Mouse (Mus musculus) limb, embryonic 12.5 days (tissue): ENCODE results near the gene Amn. TPM values are rescaled to one million over a fixed set of nuclear protein-coding genes. Genes with fewer than 3 reads are reported as not detected.

Experiments used
- ATAC-seq: fragments of 200-750 bp; cut with Nextera tagmentation; 2 replicates; pipeline ENCODE4 v1.8.0; 2017; ENCODE audit warnings: low read depth, moderate TSS enrichment; ENCODE audit not compliant: insufficient number of reproducible peaks, insufficient read depth, low FRiP score, low TSS enrichment
- H3K27ac ChIP-seq: fragments of 300-500 bp; sonication (generic); 2 replicates; pipeline ENCODE4 v1.5.1; 2016; ENCODE audit warnings: mild to moderate bottlenecking, moderate library complexity
- H3K27me3 ChIP-seq: fragments of 300-500 bp; sonication (generic); 2 replicates; pipeline ENCODE4 v1.6.1; 2016; ENCODE audit warnings: mild to moderate bottlenecking, moderate library complexity
- H3K36me3 ChIP-seq: fragments of 300-500 bp; sonication (generic); 2 replicates; pipeline ENCODE4 v1.6.1; 2016; ENCODE audit warnings: mild to moderate bottlenecking, moderate library complexity
- H3K4me1 ChIP-seq: fragments of 300-500 bp; sonication (generic); replicated peaks from 2 replicates; pipeline ENCODE4 v1.6.1; 2016
- H3K4me2 ChIP-seq: fragments of 300-500 bp; sonication (generic); 2 replicates; pipeline ENCODE4 v1.6.1; 2016; ENCODE audit warnings: mild to moderate bottlenecking, moderate library complexity
- H3K4me3 ChIP-seq: fragments of 300-500 bp; sonication (generic); replicated peaks from 2 replicates; pipeline ENCODE4 v1.5.1; 2016; ENCODE audit warnings: mild to moderate bottlenecking
- H3K9ac ChIP-seq: fragments of 300-500 bp; sonication (generic); replicated peaks from 2 replicates; pipeline ENCODE4 v1.6.1; 2016; ENCODE audit warnings: mild to moderate bottlenecking, moderate library complexity
- H3K9me3 ChIP-seq: fragments of 300-500 bp; sonication (generic); 2 replicates; pipeline ENCODE4 v1.6.1; 2016; ENCODE audit warnings: mild to moderate bottlenecking, moderate library complexity
- WGBS: fragments of 180-500 bp; shearing (Covaris S2); methylation state at CpG from one replicate; pipeline ENCODE4 v1.1.7; 2016; 5-methylcytosine and 5-hydroxymethylcytosine counted together
- polyA plus RNA-seq: library from polyadenylated mRNA; unstranded; fragments of >200 nt; fragmentation: Nextera tagmentation; extraction: Ambion mirVana; gene quantifications from 2 replicates; pipeline ENCODE4 v1.2.1, GENCODE M21; 2016

Amn gene
- polyA plus RNA-seq, 1 experiment from 2014 or later = 0.20 TPM

GRCm38 (mm10) chr12:111239930-111240329 is 31.0 kb upstream of the Amn start:
- Histone ChIP-seq H3K27me3 (no peaks in the 10 kb centered on the region), H3K4me2 (no peak overlapping the region), H3K36me3 (peaks cover 57% of the 10 kb centered on the region), H3K9ac (no peak overlapping the region), H3K27ac (no peak overlapping the region), H3K4me3 (no peak overlapping the region), H3K4me1 (no peaks in the 10 kb centered on the region; the same call in 1 of the 2 replicates), H3K9me3 (no peaks in the 10 kb centered on the region)
- WGBS = 88% methylated on average over 10 of the region's 10 CpGs
- ATAC-seq = no peak

- 98% methylated on average over 6 of the region's 6 CpGs for WGBS
- H3K27ac ChIP-seq = no peak overlapping the region
- no peak for ATAC-seq
These were observed 29.0 kb upstream of the Amn start for GRCm38 (mm10) chr12:111241916-111242315.

GRCm38 (mm10) chr12:111242346-111242745 is 28.5 kb upstream of the Amn start:
- Histone ChIP-seq H3K27ac (no peak overlapping the region), H3K27me3 (no peaks in the 10 kb centered on the region), H3K36me3 (peaks cover 77% of the 10 kb centered on the region), H3K9ac (no peak overlapping the region), H3K4me1 (no peaks in the 10 kb centered on the region; the same call in 1 of the 2 replicates), H3K4me3 (no peak overlapping the region), H3K4me2 (no peak overlapping the region), H3K9me3 (no peaks in the 10 kb centered on the region)
- no peak for ATAC-seq
- 90% methylated on average over 5 of the region's 5 CpGs for WGBS

More at GRCm38 (mm10) chr12:111241916-111242315, 29.0 kb upstream of the Amn start:
- no peak overlapping the region for H3K4me3 ChIP-seq
- no peaks in the 10 kb centered on the region for H3K27me3 ChIP-seq
- H3K4me1 ChIP-seq = no peaks in the 10 kb centered on the region; the same call in 1 of the 2 replicates
- peaks cover 73% of the 10 kb centered on the region for H3K36me3 ChIP-seq
- no peak overlapping the region for H3K4me2 ChIP-seq
- H3K9ac ChIP-seq = no peak overlapping the region
- no peaks in the 10 kb centered on the region for H3K9me3 ChIP-seq

- ATAC-seq = no peak
- Histone ChIP-seq H3K4me3 (no peak overlapping the region), H3K4me2 (no peak overlapping the region), H3K27me3 (no peaks in the 10 kb centered on the region), H3K27ac (no peak overlapping the region), H3K36me3 (peaks cover 77% of the 10 kb centered on the region), H3K9me3 (no peaks in the 10 kb centered on the region), H3K9ac (no peak overlapping the region), H3K4me1 (no peaks in the 10 kb centered on the region)
- 90% methylated on average over 12 of the region's 12 CpGs for WGBS
These were observed 27.2 kb upstream of the Amn start for GRCm38 (mm10) chr12:111243733-111244132.

GRCm38 (mm10) chr12:111245070-111245469 is 25.8 kb upstream of the Amn start:
- WGBS = 87% methylated on average over 6 of the region's 6 CpGs
- Histone ChIP-seq H3K27ac (no peak overlapping the region), H3K9ac (no peak overlapping the region), H3K4me2 (no peak overlapping the region), H3K27me3 (no peaks in the 10 kb centered on the region), H3K4me1 (no peaks in the 10 kb centered on the region), H3K4me3 (no peak overlapping the region), H3K36me3 (peaks cover 72% of the 10 kb centered on the region), H3K9me3 (no peaks in the 10 kb centered on the region)
- no peak for ATAC-seq

- Histone ChIP-seq H3K27ac (no peak overlapping the region), H3K36me3 (peaks cover 63% of the 10 kb centered on the region), H3K4me2 (no peak overlapping the region), H3K9ac (no peak overlapping the region), H3K4me3 (no peak overlapping the region), H3K27me3 (no peaks in the 10 kb centered on the region), H3K9me3 (no peaks in the 10 kb centered on the region), H3K4me1 (no peaks in the 10 kb centered on the region)
- no peak for ATAC-seq
- WGBS = 91% methylated on average over 9 of the region's 9 CpGs
These were observed 24.0 kb upstream of the Amn start for GRCm38 (mm10) chr12:111246808-111247464.

GRCm38 (mm10) chr12:111249095-111249494 is 21.8 kb upstream of the Amn start:
- Histone ChIP-seq H3K27me3 (no peaks in the 10 kb centered on the region), H3K4me3 (no peak overlapping the region), H3K4me1 (no peaks in the 10 kb centered on the region), H3K27ac (no peak overlapping the region), H3K9me3 (no peaks in the 10 kb centered on the region), H3K9ac (no peak overlapping the region), H3K4me2 (no peak overlapping the region), H3K36me3 (peaks cover 54% of the 10 kb centered on the region)
- 61% methylated on average over 3 of the region's 3 CpGs for WGBS
- ATAC-seq = no peak

- no peaks in the 10 kb centered on the region for H3K9me3 ChIP-seq
- H3K27ac ChIP-seq = no peak overlapping the region
- no peak overlapping the region for H3K4me2 ChIP-seq
- ATAC-seq = no peak
- WGBS = 85% methylated on average over 8 of the region's 8 CpGs
- no peak overlapping the region for H3K4me3 ChIP-seq
- no peaks in the 10 kb centered on the region for H3K27me3 ChIP-seq
- H3K4me1 ChIP-seq = no peaks in the 10 kb centered on the region
- H3K9ac ChIP-seq = no peak overlapping the region
- H3K36me3 ChIP-seq = peaks cover 52% of the 10 kb centered on the region
These were observed 20.8 kb upstream of the Amn start for GRCm38 (mm10) chr12:111250116-111250515.

GRCm38 (mm10) chr12:111251227-111251626 is 19.7 kb upstream of the Amn start:
- ATAC-seq = no peak
- Histone ChIP-seq H3K4me1 (no peaks in the 10 kb centered on the region), H3K9ac (no peak overlapping the region), H3K36me3 (peaks cover 54% of the 10 kb centered on the region), H3K4me2 (no peak overlapping the region), H3K27ac (no peak overlapping the region), H3K9me3 (no peaks in the 10 kb centered on the region), H3K27me3 (no peaks in the 10 kb centered on the region), H3K4me3 (no peak overlapping the region)
- 74% methylated on average over 9 of the region's 9 CpGs for WGBS

GRCm38 (mm10) chr12:111263650-111264049 is 7.2 kb upstream of the Amn start:
- no peak overlapping the region for H3K4me2 ChIP-seq
- no peak for ATAC-seq
- no peak overlapping the region for H3K4me3 ChIP-seq
- 95% methylated on average over 16 of the region's 16 CpGs for WGBS
- H3K27ac ChIP-seq = no peak overlapping the region
- no peaks in the 10 kb centered on the region for H3K4me1 ChIP-seq
- H3K27me3 ChIP-seq = peaks cover 6% of the 10 kb centered on the region
- no peak overlapping the region for H3K9ac ChIP-seq
- peaks cover 53% of the 10 kb centered on the region for H3K36me3 ChIP-seq
- no peaks in the 10 kb centered on the region for H3K9me3 ChIP-seq

- H3K4me2 ChIP-seq = no peak overlapping the region
- ATAC-seq = no peak
- no peaks in the 10 kb centered on the region for H3K4me1 ChIP-seq
- no peak overlapping the region for H3K4me3 ChIP-seq
- H3K36me3 ChIP-seq = peaks cover 41% of the 10 kb centered on the region
- no peaks in the 10 kb centered on the region for H3K9me3 ChIP-seq
- H3K27me3 ChIP-seq = peaks cover 21% of the 10 kb centered on the region
- no peak overlapping the region for H3K9ac ChIP-seq
- WGBS = 65% methylated on average over 5 of the region's 5 CpGs
- H3K27ac ChIP-seq = no peak overlapping the region
These were observed 5.7 kb upstream of the Amn start for GRCm38 (mm10) chr12:111265212-111265611.

GRCm38 (mm10) chr12:111266592-111266991 is 4.3 kb upstream of the Amn start:
- no peak overlapping the region for H3K9ac ChIP-seq
- no peak for ATAC-seq
- H3K4me2 ChIP-seq = no peak overlapping the region
- peaks cover 8% of the 10 kb centered on the region for H3K4me1 ChIP-seq
- 82% methylated on average over 12 of the region's 12 CpGs for WGBS
- no peak overlapping the region for H3K4me3 ChIP-seq
- H3K27ac ChIP-seq = no peak overlapping the region
- H3K9me3 ChIP-seq = no peaks in the 10 kb centered on the region
- peaks cover 27% of the 10 kb centered on the region for H3K36me3 ChIP-seq
- H3K27me3 ChIP-seq = peaks cover 35% of the 10 kb centered on the region
